Mouse (Mus musculus) CD4-positive helper T cell, adult 2 months (primary cell): ENCODE results near the gene St3gal4.

Experiments
- DNase-seq: peaks from one replicate; pipeline ENCODE4 v3.0.0-alpha.2; 2012; ENCODE audit warnings: low read depth, missing footprints, low spot score

The St3gal4 gene

DNA sequence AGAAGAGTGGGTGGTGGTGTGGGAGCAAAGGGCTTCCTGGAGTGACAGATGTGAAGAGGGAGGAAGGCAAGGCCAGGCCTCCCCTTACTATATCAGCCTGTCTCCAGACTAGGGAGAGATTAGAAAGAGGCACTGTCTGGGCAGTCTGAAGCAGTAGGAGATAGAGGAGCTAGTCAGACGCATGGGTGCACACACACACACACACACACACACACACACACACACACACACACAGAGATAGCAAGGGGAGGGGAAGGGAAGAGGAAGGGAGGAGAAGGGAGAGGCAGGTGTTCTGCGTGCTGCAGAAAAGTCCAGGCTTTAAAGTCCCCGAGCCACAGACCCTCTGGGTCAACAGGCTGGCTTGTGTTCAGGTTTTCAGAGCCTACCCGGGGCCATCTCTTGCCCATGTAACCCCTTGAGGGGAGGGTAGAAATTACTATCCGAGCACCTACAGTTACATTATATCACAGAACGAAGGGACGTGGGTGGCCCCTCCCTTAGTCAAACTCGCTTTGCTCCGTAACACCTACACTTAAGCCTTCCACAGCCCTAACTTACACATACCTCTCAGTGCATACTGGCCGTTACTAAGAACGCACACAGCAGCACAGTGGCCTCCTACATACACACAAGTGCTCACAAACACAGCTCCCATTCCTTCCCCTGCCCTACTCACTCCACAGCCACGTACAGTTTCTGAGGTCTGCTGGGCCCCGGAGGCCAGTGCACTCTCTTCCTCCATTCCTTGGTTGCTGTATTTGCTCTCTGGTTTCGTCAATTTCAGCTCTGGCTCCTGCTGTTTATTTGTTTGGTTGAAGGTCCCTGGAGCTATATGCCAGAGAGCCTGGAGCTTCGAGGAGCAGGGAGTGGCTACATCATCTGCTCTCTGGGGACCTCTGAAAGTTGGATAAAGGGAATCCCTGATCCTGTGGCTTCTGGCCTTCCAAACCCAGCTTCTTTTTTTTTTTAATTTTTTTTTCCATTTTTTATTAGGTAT, 12.9 kb downstream of the St3gal4 start:
- DNase-seq = peak; percentile 31

DNA sequence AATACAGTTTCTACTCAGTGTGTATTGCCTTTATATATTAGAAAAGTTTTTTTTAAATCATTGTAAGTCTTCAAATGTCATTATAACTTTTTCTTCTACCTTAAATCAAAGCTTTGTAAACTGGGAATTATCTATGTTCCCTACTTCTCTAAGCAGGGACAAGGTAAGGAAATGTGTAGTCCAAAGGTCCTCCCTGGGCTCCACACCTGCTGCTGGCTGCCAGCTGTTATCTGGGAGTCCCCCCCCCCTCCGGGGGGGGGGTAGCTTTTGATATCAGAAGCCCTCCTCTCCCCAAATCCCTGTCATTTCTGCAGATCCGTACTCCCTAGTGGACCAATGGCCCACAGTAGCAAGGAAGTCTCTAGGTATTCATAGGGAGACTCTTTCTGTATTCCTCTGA, 13.6 kb downstream of the St3gal4 start:
- no peak for DNase-seq

- no peak for DNase-seq
Measured at GRCm38 (mm10) chr9:35104711-35105110, 14.4 kb downstream of the St3gal4 start.

GRCm38 (mm10) chr9:35098762-35099161, 20.3 kb downstream of the St3gal4 start:
- DNase-seq = no peak

DNA sequence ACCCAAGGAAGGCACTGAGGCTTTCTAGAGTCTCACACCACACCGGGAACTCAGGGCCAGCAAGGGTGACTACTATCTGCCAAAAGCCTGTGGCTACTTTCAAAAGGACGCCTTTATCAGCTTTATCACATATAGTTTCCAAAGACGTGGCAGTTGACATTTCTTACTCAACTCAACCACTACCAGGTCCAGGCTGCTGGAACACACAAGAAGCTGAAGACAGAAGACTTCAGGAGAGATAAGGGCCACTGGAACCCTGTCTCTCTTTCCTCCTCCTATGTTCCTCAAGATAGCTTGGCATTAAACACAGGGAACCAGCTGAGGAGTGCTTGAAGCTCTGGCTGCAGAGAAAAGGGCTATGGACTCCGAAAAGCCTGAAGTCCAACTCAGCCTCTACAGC, 21.2 kb downstream of the St3gal4 start:
- DNase-seq = no peak

- DNase-seq = no peak
Measured at GRCm38 (mm10) chr9:35095726-35096125, 23.3 kb downstream of the St3gal4 start.

DNA sequence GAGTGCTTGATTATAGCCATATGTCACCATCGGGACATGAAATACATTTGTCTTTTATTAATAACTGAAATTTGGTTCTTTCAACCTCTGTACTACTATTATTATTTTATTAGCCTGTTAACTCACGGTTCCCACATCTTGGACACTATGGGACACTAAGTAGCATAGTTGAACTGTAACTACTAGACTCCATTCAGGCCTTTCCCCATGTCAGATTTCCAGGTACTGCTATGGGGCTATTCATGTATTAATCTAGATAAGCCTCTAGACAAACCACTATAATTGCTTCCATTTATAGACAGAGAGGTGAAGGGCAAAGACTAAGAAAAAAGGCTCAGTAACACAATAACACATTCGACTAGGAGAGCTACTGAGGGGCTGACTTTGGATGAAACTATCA, 25.7 kb downstream of the St3gal4 start:
- no peak for DNase-seq

GRCm38 (mm10) chr9:35092904-35093303, 26.2 kb downstream of the St3gal4 start:
- no peak for DNase-seq

- DNase-seq = no peak
Measured at GRCm38 (mm10) chr9:35061446-35061845, 57.6 kb downstream of the St3gal4 start.

DNA sequence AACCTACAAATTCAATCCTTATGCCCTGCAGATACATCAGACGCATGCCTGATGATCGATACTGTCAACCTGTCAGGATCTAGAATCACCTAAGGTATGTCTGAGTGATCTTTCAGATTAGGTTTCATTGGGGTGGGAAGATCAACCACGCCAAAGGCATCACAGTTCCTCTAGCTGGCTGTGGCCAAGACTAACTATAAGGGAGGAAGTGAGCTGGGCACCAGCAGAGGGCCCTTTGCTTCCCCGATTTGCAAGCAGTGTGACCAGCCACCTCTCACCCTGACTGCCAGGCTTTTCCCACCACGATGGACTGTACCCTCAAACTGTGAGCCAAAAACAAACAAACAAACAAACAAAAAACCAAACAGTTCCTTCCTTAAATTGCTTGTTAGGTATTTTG, 59.2 kb downstream of the St3gal4 start:
- DNase-seq = no peak

DNA sequence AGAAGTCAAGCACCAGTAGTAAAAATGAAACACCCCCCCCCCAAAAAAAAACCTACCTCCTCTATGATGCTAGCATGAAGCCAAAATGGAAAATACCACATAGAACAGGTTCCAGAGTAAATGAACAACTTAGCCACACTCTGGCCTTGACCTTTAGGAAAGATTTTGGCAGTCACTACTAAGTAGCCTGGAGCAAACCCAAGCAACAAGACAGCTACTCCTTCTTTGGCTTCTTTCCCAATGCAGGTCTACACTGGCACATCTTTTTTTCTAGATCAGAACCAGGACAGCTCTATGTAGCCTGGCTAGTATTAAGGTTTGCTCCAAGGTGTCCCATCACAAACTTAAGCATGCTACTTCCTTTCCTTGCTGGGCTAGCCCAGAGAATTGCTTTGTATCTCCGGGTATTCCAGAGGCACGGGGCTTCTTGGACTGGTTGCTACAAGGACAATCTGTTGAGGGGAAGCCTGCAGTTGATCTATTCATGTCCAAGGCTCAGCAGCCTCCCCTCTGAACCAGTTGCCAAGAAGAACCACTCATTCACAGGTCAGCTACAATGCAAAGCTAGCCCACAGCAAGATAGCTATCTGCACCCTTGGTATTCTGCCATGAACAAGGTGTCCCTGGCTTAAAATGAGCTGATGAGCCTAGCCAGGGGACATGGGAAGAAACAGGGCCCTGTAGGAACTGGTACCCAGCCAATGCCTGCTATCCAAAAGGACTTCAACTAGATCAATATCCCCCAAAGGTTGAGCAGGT, 60.3 kb downstream of the St3gal4 start:
- no peak for DNase-seq

GRCm38 (mm10) chr9:35058186-35058585, 60.9 kb downstream of the St3gal4 start:
- no peak for DNase-seq

GRCm38 (mm10) chr9:35057631-35058030, 61.4 kb downstream of the St3gal4 start:
- DNase-seq = no peak

GRCm38 (mm10) chr9:35056611-35057010, 62.5 kb downstream of the St3gal4 start:
- no peak for DNase-seq

DNA sequence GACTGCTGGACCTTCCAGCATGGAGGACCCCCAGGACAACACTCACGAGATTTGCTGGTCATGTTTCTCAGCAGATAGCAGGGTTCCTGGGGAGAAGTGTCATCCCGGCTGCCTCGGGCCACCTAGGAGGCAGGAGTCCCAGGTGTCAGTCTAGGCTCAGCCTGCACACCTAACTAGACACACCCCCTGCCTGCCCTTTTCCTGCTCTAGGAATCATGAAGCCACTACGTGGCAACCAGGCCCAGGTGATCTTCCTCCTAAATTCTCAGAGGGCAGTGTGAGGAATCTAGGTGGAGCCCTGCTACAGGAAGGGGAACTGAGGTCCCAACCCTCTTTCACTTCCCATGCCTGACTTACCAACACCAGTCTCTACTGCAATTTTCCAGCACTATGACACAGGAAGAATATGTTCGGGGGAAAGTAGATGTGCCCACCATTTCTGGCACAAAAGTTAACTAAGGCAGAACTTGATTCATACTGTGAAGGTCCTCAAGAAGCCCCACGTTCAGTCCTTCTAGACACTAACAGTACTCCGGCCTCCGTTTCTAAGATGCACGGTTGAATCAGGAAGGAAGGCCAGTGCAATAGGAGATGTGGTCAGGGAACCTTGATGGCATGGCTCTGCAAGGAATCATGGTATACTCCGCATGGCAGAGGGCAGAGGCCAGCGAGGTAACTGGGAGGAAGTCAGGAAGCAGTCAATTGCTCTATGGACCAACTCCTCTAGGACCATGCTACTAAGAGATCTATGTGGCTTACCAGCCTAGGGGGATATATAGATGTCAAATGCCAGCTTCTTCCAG, 63.3 kb downstream of the St3gal4 start:
- no peak for DNase-seq

- no peak for DNase-seq
Measured at GRCm38 (mm10) chr9:35053669-35054068, 65.4 kb downstream of the St3gal4 start.

- DNase-seq = no peak
Measured at GRCm38 (mm10) chr9:35053081-35053480, 66.0 kb downstream of the St3gal4 start.

DNA sequence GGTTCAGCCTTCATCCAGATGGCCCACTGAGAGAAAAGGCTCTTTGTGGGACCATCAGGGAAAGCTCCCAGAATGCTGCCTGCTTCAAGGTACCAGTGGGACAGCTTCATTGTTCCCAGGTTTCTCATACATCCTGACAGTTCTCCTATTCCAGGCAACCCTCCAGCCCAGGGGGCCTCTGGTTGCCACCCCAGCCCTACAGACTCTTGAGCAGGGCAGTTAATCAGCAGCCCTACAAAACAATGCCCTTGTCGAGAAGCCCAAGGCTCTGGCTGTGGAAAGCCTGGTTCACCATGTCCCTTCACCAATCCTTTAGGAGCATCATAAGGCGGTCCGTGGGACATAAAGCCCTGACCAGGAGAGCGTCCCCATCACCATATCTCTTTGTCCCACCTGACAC, 66.4 kb downstream of the St3gal4 start:
- DNase-seq = no peak

GRCm38 (mm10) chr9:35051666-35052065, 67.4 kb downstream of the St3gal4 start:
- DNase-seq = no peak

DNA sequence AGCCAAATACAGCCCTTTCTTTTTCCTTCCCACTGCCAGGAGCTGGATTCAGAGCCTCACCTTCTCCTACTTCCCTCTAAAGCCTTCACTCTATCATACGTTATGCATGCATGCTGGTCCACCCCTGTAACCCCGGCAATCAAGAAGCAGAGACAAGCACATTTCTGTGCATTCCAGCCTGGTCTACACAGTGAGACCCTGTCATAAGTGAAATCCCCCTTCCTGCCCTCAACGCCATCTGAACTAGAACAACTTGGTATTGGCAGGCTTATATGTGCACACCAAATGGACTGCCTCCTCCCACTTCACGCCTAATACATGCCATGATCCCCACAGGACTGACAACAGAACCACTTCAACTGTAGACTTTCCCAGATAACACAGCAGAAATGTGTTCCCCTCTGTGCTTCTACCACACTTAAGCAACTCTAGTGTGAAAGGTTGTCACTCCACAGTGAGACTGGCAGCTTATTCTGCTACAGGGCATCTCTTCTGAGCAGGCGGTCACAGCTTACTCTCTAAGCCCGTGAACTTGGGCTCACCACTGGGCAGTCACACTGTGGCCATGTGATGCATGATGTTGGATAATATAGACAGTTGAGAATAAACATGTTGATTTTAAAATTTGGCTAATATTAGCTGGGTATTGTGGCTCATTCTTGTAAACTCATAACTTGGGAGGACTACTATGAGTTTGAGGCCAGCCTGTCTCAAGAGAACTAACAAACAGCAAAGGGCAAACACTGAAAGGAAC, 68.2 kb downstream of the St3gal4 start:
- no peak for DNase-seq

DNA sequence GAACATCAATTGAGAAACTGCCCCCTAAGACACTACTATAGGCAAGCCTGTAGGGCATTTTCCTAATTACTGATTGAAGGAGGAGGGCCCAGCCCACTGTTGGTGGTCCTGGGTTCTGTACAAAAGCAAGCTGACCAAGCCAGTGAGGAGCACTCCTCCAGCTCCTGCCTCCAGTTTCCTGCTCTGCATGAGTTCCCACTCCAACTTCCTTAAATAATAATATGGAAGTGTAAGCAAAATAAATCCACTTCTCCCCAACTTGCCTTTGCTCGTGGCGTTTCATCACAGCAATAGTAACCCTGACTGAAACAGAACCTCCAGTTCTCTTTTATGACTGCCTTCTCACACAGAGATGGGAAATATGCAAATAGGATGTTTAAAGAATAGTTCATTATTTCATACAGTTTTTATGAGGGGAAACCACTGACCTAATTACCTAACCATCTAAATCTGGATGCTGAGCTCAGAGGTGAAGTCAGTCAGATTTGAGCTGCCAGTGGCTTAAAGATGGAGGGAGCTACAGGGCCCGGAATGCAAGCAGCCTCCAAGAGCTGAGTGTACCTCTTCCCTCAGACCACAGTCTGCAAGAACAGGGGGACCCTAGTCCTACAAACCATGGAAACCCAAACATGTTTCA, 69.1 kb downstream of the St3gal4 start:
- no peak for DNase-seq
